Mouse (Mus musculus): ENCODE results near the gene Tedc2. TPM values are rescaled to one million over a fixed set of nuclear protein-coding genes. Genes with fewer than 3 reads are reported as not detected.

Gene Tedc2
- polyA plus RNA-seq, 1 experiment from 2014 or later, result 13.4 TPM

DNA sequence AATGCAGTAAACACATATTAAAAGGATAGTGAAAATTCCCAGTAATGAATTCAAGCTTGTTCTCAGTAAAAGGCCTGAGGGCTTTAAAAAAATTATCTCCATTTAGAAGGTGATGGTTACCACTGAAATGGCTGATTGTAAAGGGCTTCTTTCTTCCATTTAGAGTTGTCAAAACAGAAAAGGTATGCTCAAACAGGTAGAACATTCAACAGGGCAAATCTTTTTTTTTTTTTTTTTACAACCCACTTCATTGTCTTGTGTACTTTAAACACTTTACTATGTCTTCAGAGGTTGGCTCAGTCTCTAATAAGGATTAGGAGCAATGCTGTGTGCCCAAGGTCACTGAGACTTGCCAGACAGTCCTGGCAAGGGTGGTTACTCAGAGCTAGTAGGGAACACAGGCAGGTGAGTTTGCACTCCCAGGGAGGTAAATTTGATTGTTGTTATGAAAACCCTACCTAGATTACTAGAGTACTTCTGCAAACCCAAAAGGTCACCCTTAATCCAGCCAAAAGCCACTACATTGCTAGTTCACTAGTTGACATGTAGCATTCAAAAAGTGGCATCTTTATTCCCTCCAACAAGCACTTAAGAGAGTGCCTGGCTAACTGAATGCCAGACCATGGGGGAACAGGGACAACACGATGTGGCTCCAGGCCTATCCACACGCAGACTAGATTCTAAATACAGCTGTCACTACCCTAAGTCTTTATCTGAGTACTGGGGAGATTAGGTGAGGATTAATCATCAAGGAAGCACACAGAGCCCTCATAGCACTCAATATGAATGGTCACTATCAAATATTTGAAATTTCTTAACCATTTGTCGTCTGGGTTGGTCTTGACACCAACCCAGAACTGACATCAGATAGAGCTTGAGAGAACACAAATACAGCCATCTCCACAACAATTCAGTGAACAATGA is 16.8 kb downstream of the Tedc2 start:
- Histone ChIP-seq H3K4me2 (replicated peaks; ENCODE audit: low read depth, low read length) (no peak overlapping the region), H3K27ac (ENCODE audit: low read depth, low read length) (no peak overlapping the region), H3K9me3 (ENCODE audit: control insufficient read depth, low read length) (no peaks in the 10 kb centered on the region), H3K4me3 (ENCODE audit: low read length) (peak overlapping the region; percentile 72; the same call in 1 of the 2 replicates), H3K36me3 (ENCODE audit: control insufficient read depth, insufficient read depth, low read length) (no peaks in the 10 kb centered on the region), H3K9ac (ENCODE audit: low read depth, low read length) (no peak overlapping the region), H3K4me1 (ENCODE audit: control insufficient read depth, insufficient read depth, low read length) (peaks cover 39% of the 10 kb centered on the region), H3K27me3 (ENCODE audit: control insufficient read depth, insufficient read depth, low read length) (peaks cover 19% of the 10 kb centered on the region)
- no peak for ATAC-seq (ENCODE audit: low FRiP score, low TSS enrichment)
- WGBS, result 88% methylated on average over 3 of the region's 3 CpGs

DNA sequence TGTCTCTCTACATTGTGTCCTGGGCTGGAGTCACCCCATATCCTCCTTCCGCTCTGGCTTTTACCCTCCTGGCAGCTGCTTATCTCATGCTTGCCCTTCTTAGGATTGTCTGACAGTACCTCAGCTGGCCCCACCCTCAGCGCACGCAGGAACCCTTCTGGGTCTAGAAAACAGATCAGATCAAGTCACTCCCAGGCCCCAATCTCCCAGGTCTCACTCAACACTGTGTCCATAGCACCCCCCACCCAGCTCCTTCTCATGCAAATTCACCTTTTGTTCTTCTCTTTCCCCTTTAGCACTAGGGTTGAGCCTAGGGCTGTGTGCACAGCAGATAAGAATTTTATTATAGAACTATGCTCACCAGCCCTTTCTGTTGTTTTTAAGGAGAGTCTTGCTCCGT is 17.6 kb downstream of the Tedc2 start:
- no peak for ATAC-seq (ENCODE audit: low FRiP score, low TSS enrichment)
- Histone ChIP-seq H3K27me3 (ENCODE audit: control insufficient read depth, insufficient read depth, low read length) (peaks cover 19% of the 10 kb centered on the region), H3K4me2 (replicated peaks; ENCODE audit: low read depth, low read length) (no peak overlapping the region), H3K9me3 (ENCODE audit: control insufficient read depth, low read length) (no peaks in the 10 kb centered on the region), H3K4me3 (ENCODE audit: low read length) (no peak overlapping the region), H3K4me1 (ENCODE audit: control insufficient read depth, insufficient read depth, low read length) (peaks cover 35% of the 10 kb centered on the region), H3K36me3 (ENCODE audit: control insufficient read depth, insufficient read depth, low read length) (no peaks in the 10 kb centered on the region), H3K27ac (ENCODE audit: low read depth, low read length) (no peak overlapping the region), H3K9ac (ENCODE audit: low read depth, low read length) (no peak overlapping the region)
- 53% methylated on average over 4 of the region's 4 CpGs for WGBS

DNA sequence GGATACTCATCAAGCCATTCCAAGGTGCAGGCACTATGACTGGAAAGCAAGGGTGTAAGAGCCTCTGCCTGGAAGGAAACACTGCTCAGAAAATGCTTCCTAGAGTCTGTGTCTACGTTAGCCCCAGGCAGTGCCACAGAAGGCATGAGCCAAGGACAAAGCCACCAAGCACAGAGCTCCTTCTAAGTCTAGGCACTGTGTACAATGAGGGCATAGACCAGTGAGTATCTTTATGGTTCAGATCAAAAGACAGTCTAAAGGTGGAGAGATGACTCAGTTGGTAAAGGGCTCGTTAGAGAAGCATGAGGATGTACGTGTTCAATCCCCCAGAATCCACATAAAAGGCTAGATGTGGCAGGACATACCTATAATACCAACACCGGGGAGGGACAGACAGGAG is 19.6 kb downstream of the Tedc2 start:
- Histone ChIP-seq H3K9ac (ENCODE audit: low read depth, low read length) (no peak overlapping the region), H3K27ac (ENCODE audit: low read depth, low read length) (no peak overlapping the region)

DNA sequence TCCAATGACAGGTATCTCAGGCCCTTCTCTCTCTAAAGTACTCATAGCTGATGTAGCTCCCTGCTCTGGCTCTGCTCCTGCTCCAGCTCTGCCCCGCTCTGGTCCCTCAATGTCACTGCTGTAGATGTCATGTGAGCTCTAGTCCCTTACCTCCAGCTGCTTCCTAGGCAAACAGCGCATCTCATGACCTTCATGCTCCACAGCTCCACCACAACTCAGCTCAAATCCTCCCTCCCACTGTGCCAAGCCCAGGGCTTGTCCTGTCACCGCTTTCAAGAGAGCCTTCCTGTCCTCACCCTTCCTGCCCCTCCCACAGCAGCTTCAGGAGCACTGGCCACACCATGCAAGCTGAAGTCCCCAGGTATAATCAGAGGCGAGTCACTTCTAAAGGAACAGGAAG is 20.9 kb downstream of the Tedc2 start:
- Histone ChIP-seq H3K4me3 (ENCODE audit: low read length) (no peak overlapping the region), H3K9ac (ENCODE audit: low read depth, low read length) (no peak overlapping the region), H3K4me2 (replicated peaks; ENCODE audit: low read depth, low read length) (no peak overlapping the region), H3K27ac (ENCODE audit: low read depth, low read length) (no peak overlapping the region), H3K27me3 (ENCODE audit: control insufficient read depth, insufficient read depth, low read length) (no peaks in the 10 kb centered on the region), H3K36me3 (ENCODE audit: control insufficient read depth, insufficient read depth, low read length) (no peaks in the 10 kb centered on the region), H3K9me3 (ENCODE audit: control insufficient read depth, low read length) (no peaks in the 10 kb centered on the region), H3K4me1 (ENCODE audit: control insufficient read depth, insufficient read depth, low read length) (peaks cover 10% of the 10 kb centered on the region; the same call in 1 of the 2 replicates)
- 52% methylated on average over 4 of the region's 4 CpGs for WGBS
- no peak for ATAC-seq (ENCODE audit: low FRiP score, low TSS enrichment)

More for the DNA sequence above, 19.6 kb downstream of the Tedc2 start:
- Histone ChIP-seq H3K4me3 (ENCODE audit: low read length) (no peak overlapping the region), H3K9me3 (ENCODE audit: control insufficient read depth, low read length) (no peaks in the 10 kb centered on the region), H3K4me2 (replicated peaks; ENCODE audit: low read depth, low read length) (no peak overlapping the region), H3K36me3 (ENCODE audit: control insufficient read depth, insufficient read depth, low read length) (no peaks in the 10 kb centered on the region), H3K27me3 (ENCODE audit: control insufficient read depth, insufficient read depth, low read length) (0 out of 2 replicates have a peak, but pooled peaks cover 3% of the 10 kb centered on the region), H3K4me1 (ENCODE audit: control insufficient read depth, insufficient read depth, low read length) (peaks cover 18% of the 10 kb centered on the region)
- no peak for ATAC-seq (ENCODE audit: low FRiP score, low TSS enrichment)
- WGBS, result 69% methylated on average over 4 of the region's 4 CpGs

DNA sequence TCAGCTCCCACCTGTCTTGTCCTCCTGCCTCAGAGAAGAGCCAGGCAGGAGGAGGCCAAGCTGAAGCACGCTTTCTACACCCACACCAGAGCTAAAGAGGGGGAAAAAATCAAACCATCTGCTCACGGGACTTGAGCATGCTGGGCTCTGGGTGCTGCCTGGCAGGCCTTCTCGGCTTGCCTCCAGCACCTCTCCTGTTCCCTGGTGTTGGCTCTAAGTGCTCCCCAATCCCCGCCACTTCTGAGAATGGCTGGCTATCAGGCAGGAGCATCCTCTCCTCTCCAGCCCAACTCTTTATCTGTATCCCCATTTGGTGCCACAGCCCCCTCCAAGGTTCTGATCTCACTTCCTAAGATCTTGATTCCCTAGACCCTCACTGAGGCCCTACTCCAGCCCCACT is 21.4 kb downstream of the Tedc2 start:
- no peaks in the 10 kb centered on the region for H3K36me3 ChIP-seq (ENCODE audit: control insufficient read depth, insufficient read depth, low read length)
- no peaks in the 10 kb centered on the region for H3K27me3 ChIP-seq (ENCODE audit: control insufficient read depth, insufficient read depth, low read length)
- H3K27ac ChIP-seq (ENCODE audit: low read depth, low read length), result no peak overlapping the region
- H3K4me2 ChIP-seq (replicated peaks; ENCODE audit: low read depth, low read length), result no peak overlapping the region
- 78% methylated on average over 4 of the region's 4 CpGs for WGBS
- 0 out of 2 replicates have a peak, but pooled peaks cover 5% of the 10 kb centered on the region for H3K4me1 ChIP-seq (ENCODE audit: control insufficient read depth, insufficient read depth, low read length)
- H3K9ac ChIP-seq (ENCODE audit: low read depth, low read length), result no peak overlapping the region
- ATAC-seq (ENCODE audit: low FRiP score, low TSS enrichment), result no peak
- H3K4me3 ChIP-seq (ENCODE audit: low read length), result no peak overlapping the region
- no peaks in the 10 kb centered on the region for H3K9me3 ChIP-seq (ENCODE audit: control insufficient read depth, low read length)

DNA sequence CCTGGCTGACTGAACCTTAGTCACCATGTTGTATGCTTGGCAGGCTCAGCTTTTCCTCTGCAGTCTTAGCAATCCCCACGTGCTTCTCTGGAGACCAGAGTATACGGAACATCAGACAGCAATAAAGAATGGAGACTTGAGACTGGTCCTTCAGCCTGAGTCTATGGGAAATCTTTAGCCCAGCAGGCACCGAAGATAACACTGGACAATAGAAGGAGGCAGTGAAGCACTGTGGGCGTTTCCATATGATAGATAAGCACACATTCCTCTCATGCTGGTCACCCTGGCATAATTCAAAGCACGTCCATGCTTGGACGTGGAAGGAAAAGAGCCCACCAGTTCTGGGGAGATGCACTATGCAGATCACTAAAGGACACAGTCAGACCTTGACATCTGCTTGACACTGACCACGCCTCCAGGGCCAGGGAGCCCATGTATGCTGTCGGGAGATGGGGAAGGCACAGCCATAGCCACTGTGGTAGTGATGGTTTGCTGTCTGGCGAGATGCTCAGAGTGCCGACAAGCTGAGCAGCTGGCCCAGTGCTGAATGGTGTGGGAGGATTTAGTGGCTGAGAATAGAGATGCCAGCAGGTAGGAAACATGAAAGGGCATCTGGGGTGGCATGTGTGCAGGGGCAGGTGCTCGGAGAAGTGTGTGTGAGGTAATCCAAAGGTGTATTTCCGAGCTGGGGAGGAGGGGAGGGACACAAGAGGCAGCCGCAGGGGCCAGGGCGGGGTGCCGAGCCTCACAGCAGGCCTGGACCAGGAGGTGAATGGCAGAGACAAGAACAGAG is 23.4 kb downstream of the Tedc2 start:
- H3K4me2 ChIP-seq (replicated peaks; ENCODE audit: low read depth, low read length), result no peak overlapping the region
- H3K9me3 ChIP-seq (ENCODE audit: control insufficient read depth, low read length), result no peaks in the 10 kb centered on the region
- no peak overlapping the region for H3K4me3 ChIP-seq (ENCODE audit: low read length)
- WGBS, result 66% methylated on average over 14 of the region's 15 CpGs
- ATAC-seq (ENCODE audit: low FRiP score, low TSS enrichment), result no peak
- H3K27ac ChIP-seq (ENCODE audit: low read depth, low read length), result no peak overlapping the region
- no peaks in the 10 kb centered on the region for H3K4me1 ChIP-seq (ENCODE audit: control insufficient read depth, insufficient read depth, low read length)
- H3K27me3 ChIP-seq (ENCODE audit: control insufficient read depth, insufficient read depth, low read length), result no peaks in the 10 kb centered on the region
- no peak overlapping the region for H3K9ac ChIP-seq (ENCODE audit: low read depth, low read length)
- no peaks in the 10 kb centered on the region for H3K36me3 ChIP-seq (ENCODE audit: control insufficient read depth, insufficient read depth, low read length)

DNA sequence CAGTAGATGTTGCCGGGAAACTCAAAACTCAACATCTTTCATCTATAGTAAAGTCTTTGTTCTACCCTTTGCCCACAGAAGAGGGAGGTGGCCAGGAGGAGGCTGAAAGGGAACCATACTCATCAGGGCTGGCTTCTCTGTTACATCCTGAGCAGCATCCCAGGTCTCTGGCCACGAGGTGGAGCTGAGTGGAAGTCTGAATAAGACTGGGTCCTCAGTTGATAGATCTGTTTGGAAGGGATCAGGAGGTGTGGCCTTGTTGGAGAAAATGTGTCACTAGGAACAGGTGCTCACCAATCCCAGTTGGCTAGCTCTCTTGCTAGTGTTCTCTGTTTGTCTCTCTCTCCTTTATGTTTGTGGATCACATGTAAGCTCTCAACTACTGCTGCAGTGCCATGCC is 25.3 kb downstream of the Tedc2 start:
- H3K4me1 ChIP-seq (ENCODE audit: control insufficient read depth, insufficient read depth, low read length), result no peaks in the 10 kb centered on the region
- no peak overlapping the region for H3K4me2 ChIP-seq (replicated peaks; ENCODE audit: low read depth, low read length)
- WGBS, result 69% methylated on average over 2 of the region's 2 CpGs
- no peak overlapping the region for H3K27ac ChIP-seq (ENCODE audit: low read depth, low read length)
- no peak overlapping the region for H3K4me3 ChIP-seq (ENCODE audit: low read length)
- H3K36me3 ChIP-seq (ENCODE audit: control insufficient read depth, insufficient read depth, low read length), result no peaks in the 10 kb centered on the region
- H3K27me3 ChIP-seq (ENCODE audit: control insufficient read depth, insufficient read depth, low read length), result no peaks in the 10 kb centered on the region
- ATAC-seq (ENCODE audit: low FRiP score, low TSS enrichment), result no peak
- H3K9me3 ChIP-seq (ENCODE audit: control insufficient read depth, low read length), result no peaks in the 10 kb centered on the region
- H3K9ac ChIP-seq (ENCODE audit: low read depth, low read length), result no peak overlapping the region

DNA sequence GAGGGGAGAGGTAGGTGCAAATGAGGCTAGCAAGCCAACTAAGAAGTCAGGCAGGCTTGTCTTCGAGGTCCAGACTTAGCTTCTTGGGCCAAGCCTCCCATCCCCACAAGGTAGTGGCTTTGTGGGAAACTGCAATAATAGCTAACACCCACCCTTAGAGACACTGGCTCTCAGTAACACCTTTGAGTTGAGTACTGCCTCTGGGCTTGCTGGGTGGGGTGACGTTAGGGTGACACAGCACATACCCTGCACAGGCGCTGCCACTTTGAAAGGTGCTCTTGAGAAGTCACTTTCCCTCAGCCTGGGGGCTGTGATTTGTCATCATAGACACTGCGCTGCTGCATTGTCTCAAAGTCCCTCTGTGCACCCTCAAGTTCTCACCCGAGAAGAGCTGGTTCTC is 26.9 kb downstream of the Tedc2 start:
- Histone ChIP-seq H3K4me3 (ENCODE audit: low read length) (no peak overlapping the region), H3K36me3 (ENCODE audit: control insufficient read depth, insufficient read depth, low read length) (no peaks in the 10 kb centered on the region), H3K27me3 (ENCODE audit: control insufficient read depth, insufficient read depth, low read length) (no peaks in the 10 kb centered on the region), H3K4me2 (replicated peaks; ENCODE audit: low read depth, low read length) (no peak overlapping the region), H3K9me3 (ENCODE audit: control insufficient read depth, low read length) (no peaks in the 10 kb centered on the region), H3K27ac (ENCODE audit: low read depth, low read length) (no peak overlapping the region), H3K4me1 (ENCODE audit: control insufficient read depth, insufficient read depth, low read length) (no peaks in the 10 kb centered on the region), H3K9ac (ENCODE audit: low read depth, low read length) (no peak overlapping the region)
- no peak for ATAC-seq (ENCODE audit: low FRiP score, low TSS enrichment)
- WGBS, result 83% methylated on average over 5 of the region's 5 CpGs

DNA sequence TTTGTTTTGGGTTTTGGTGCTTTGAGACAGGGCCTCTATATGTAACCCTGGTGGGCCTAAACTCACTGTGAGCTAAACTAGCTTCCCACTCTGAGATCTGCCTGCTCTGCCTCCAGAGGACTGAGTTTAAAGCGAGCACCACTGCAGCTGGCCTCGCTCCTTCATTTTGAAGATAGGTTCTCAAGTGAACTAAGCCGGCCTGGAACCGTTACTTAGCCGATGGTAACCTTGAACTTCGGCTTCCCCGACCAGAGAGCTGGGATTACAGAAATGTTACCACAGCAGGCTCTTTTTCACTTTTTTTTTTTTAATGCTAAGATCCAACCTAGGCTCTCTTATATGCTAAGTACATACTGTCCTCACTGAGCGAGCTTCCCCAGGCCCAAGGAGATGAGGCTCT is 27.4 kb downstream of the Tedc2 start:
- H3K9ac ChIP-seq (ENCODE audit: low read depth, low read length), result no peak overlapping the region

More for the DNA sequence above, 27.4 kb downstream of the Tedc2 start:
- no peaks in the 10 kb centered on the region for H3K9me3 ChIP-seq (ENCODE audit: control insufficient read depth, low read length)
- H3K27me3 ChIP-seq (ENCODE audit: control insufficient read depth, insufficient read depth, low read length), result no peaks in the 10 kb centered on the region
- no peak for ATAC-seq (ENCODE audit: low FRiP score, low TSS enrichment)
- H3K36me3 ChIP-seq (ENCODE audit: control insufficient read depth, insufficient read depth, low read length), result no peaks in the 10 kb centered on the region; the same call in 1 of the 2 replicates
- H3K4me3 ChIP-seq (ENCODE audit: low read length), result no peak overlapping the region
- no peak overlapping the region for H3K4me2 ChIP-seq (replicated peaks; ENCODE audit: low read depth, low read length)
- H3K27ac ChIP-seq (ENCODE audit: low read depth, low read length), result no peak overlapping the region
- 83% methylated on average over 8 of the region's 8 CpGs for WGBS
- H3K4me1 ChIP-seq (ENCODE audit: control insufficient read depth, insufficient read depth, low read length), result no peaks in the 10 kb centered on the region
